Mouse (Mus musculus): ENCODE measurements around the gene H2afy. TPM values are rescaled to one million over a fixed set of nuclear protein-coding genes. Genes with fewer than 3 reads are reported as not detected.
A peak's percentile ranks its signal among the peaks of the same experiment; 100 is the strongest.

H2afy gene
- polyA plus RNA-seq, 1 experiment from 2014 or later, result 150 TPM

- Histone ChIP-seq H3K9ac (ENCODE audit: low read length) (no peak overlapping the region), H3K4me1 (replicated peaks; ENCODE audit: control insufficient read depth, insufficient read depth) (no peaks in the 10 kb centered on the region), H3K27ac (replicated peaks) (no peak overlapping the region), H3K36me3 (ENCODE audit: control insufficient read depth, insufficient read depth, low read length) (peaks cover 29% of the 10 kb centered on the region), H3K9me3 (ENCODE audit: control insufficient read depth, low read length) (no peaks in the 10 kb centered on the region), H3K4me3 (ENCODE audit: low read depth, low read length) (no peak overlapping the region), H3K27me3 (ENCODE audit: control insufficient read depth, insufficient read depth, low read length) (no peaks in the 10 kb centered on the region), H3K4me2 (replicated peaks; ENCODE audit: low read depth) (no peak overlapping the region)
- WGBS, result 86% methylated on average over 19 of the region's 19 CpGs
- no peak for TF ChIP-seq CTCF (IDR thresholded peaks at IDR 0.05; ENCODE audit: low read depth)
- TF ChIP-seq EP300 (optimal IDR thresholded peaks at IDR 0.05), result no peak
- ATAC-seq (ENCODE audit: low FRiP score, low TSS enrichment) (no peak), DNase-seq (ENCODE audit: low spot score) (no peak)
Observed at GRCm38 (mm10) chr13:56087936-56088335, 48.2 kb downstream of the H2afy start.

GRCm38 (mm10) chr13:56084146-56084905 lies 51.8 kb downstream of the H2afy start:
- no peak for TF ChIP-seq EP300 (optimal IDR thresholded peaks at IDR 0.05)
- no peak for TF ChIP-seq CTCF (IDR thresholded peaks at IDR 0.05; ENCODE audit: low read depth)
- Histone ChIP-seq H3K36me3 (ENCODE audit: control insufficient read depth, insufficient read depth, low read length) (peaks cover 24% of the 10 kb centered on the region), H3K27ac (replicated peaks) (no peak overlapping the region), H3K4me2 (replicated peaks; ENCODE audit: low read depth) (no peak overlapping the region), H3K9me3 (ENCODE audit: control insufficient read depth, low read length) (no peaks in the 10 kb centered on the region), H3K9ac (ENCODE audit: low read length) (no peak overlapping the region), H3K4me1 (replicated peaks; ENCODE audit: control insufficient read depth, insufficient read depth) (no peaks in the 10 kb centered on the region), H3K4me3 (ENCODE audit: low read depth, low read length) (no peak overlapping the region), H3K27me3 (ENCODE audit: control insufficient read depth, insufficient read depth, low read length) (no peaks in the 10 kb centered on the region)
- no peak for DNase-seq (ENCODE audit: low spot score)
- ATAC-seq (ENCODE audit: low FRiP score, low TSS enrichment), result no peak; the same call in 1 of the 2 replicates
- 77% methylated on average over 20 of the region's 20 CpGs for WGBS

GRCm38 (mm10) chr13:56081656-56082055 lies 54.5 kb downstream of the H2afy start:
- TF ChIP-seq CTCF (IDR thresholded peaks at IDR 0.05; ENCODE audit: low read depth) (no peak), EP300 (optimal IDR thresholded peaks at IDR 0.05) (no peak)
- H3K36me3 ChIP-seq (ENCODE audit: control insufficient read depth, insufficient read depth, low read length), result peaks cover 17% of the 10 kb centered on the region
- no peak overlapping the region for H3K9ac ChIP-seq (ENCODE audit: low read length)
- no peaks in the 10 kb centered on the region for H3K4me1 ChIP-seq (replicated peaks; ENCODE audit: control insufficient read depth, insufficient read depth)
- no peak overlapping the region for H3K27ac ChIP-seq (replicated peaks)
- 74% methylated on average over 5 of the region's 5 CpGs for WGBS
- no peak for DNase-seq (ENCODE audit: low spot score)
- no peak overlapping the region for H3K4me2 ChIP-seq (replicated peaks; ENCODE audit: low read depth)
- no peaks in the 10 kb centered on the region for H3K27me3 ChIP-seq (ENCODE audit: control insufficient read depth, insufficient read depth, low read length)
- H3K9me3 ChIP-seq (ENCODE audit: control insufficient read depth, low read length), result no peaks in the 10 kb centered on the region
- ATAC-seq (ENCODE audit: low FRiP score, low TSS enrichment), result no peak
- no peak overlapping the region for H3K4me3 ChIP-seq (ENCODE audit: low read depth, low read length)

GRCm38 (mm10) chr13:56079616-56080015 lies 56.5 kb downstream of the H2afy start:
- no peak for TF ChIP-seq CTCF (IDR thresholded peaks at IDR 0.05; ENCODE audit: low read depth)
- TF ChIP-seq EP300 (optimal IDR thresholded peaks at IDR 0.05), result no peak
- ATAC-seq (ENCODE audit: low FRiP score, low TSS enrichment) (no peak), DNase-seq (ENCODE audit: low spot score) (no peak)
- H3K9me3 ChIP-seq (ENCODE audit: control insufficient read depth, low read length), result no peaks in the 10 kb centered on the region
- H3K36me3 ChIP-seq (ENCODE audit: control insufficient read depth, insufficient read depth, low read length), result peaks cover 28% of the 10 kb centered on the region
- WGBS, result 88% methylated on average over 2 of the region's 2 CpGs
- H3K27ac ChIP-seq (replicated peaks), result no peak overlapping the region
- no peaks in the 10 kb centered on the region for H3K27me3 ChIP-seq (ENCODE audit: control insufficient read depth, insufficient read depth, low read length)
- no peak overlapping the region for H3K9ac ChIP-seq (ENCODE audit: low read length)
- no peaks in the 10 kb centered on the region for H3K4me1 ChIP-seq (replicated peaks; ENCODE audit: control insufficient read depth, insufficient read depth)
- no peak overlapping the region for H3K4me3 ChIP-seq (ENCODE audit: low read depth, low read length)
- no peak overlapping the region for H3K4me2 ChIP-seq (replicated peaks; ENCODE audit: low read depth)

GRCm38 (mm10) chr13:56078724-56079262 lies 57.4 kb downstream of the H2afy start:
- H3K36me3 ChIP-seq (ENCODE audit: control insufficient read depth, insufficient read depth, low read length), result peaks cover 24% of the 10 kb centered on the region
- H3K27ac ChIP-seq (replicated peaks), result peak overlapping the region; percentile 40
- no peak overlapping the region for H3K9ac ChIP-seq (ENCODE audit: low read length)
- no peaks in the 10 kb centered on the region for H3K4me1 ChIP-seq (replicated peaks; ENCODE audit: control insufficient read depth, insufficient read depth)
- ATAC-seq (ENCODE audit: low FRiP score, low TSS enrichment) (peak; percentile 30; the same call in 1 of the 2 replicates), DNase-seq (ENCODE audit: low spot score) (peak; percentile 29)
- no peak overlapping the region for H3K4me2 ChIP-seq (replicated peaks; ENCODE audit: low read depth)
- TF ChIP-seq CTCF (IDR thresholded peaks at IDR 0.05; ENCODE audit: low read depth) (peak; percentile 3; the same call in 1 of the 2 replicates), EP300 (optimal IDR thresholded peaks at IDR 0.05) (no peak)
- H3K9me3 ChIP-seq (ENCODE audit: control insufficient read depth, low read length), result no peaks in the 10 kb centered on the region
- H3K27me3 ChIP-seq (ENCODE audit: control insufficient read depth, insufficient read depth, low read length), result no peaks in the 10 kb centered on the region
- WGBS, result 44% methylated on average over 17 of the region's 17 CpGs
- no peak overlapping the region for H3K4me3 ChIP-seq (ENCODE audit: low read depth, low read length)

GRCm38 (mm10) chr13:56075930-56076329 lies 60.2 kb downstream of the H2afy start:
- no peak overlapping the region for H3K9ac ChIP-seq (ENCODE audit: low read length)
- H3K4me2 ChIP-seq (replicated peaks; ENCODE audit: low read depth), result no peak overlapping the region
- ATAC-seq (ENCODE audit: low FRiP score, low TSS enrichment) (no peak), DNase-seq (ENCODE audit: low spot score) (no peak)
- H3K27me3 ChIP-seq (ENCODE audit: control insufficient read depth, insufficient read depth, low read length), result no peaks in the 10 kb centered on the region
- H3K9me3 ChIP-seq (ENCODE audit: control insufficient read depth, low read length), result no peaks in the 10 kb centered on the region
- H3K27ac ChIP-seq (replicated peaks), result no peak overlapping the region; the same call in 1 of the 2 replicates
- TF ChIP-seq CTCF (IDR thresholded peaks at IDR 0.05; ENCODE audit: low read depth) (no peak), EP300 (optimal IDR thresholded peaks at IDR 0.05) (no peak)
- no peak overlapping the region for H3K4me3 ChIP-seq (ENCODE audit: low read depth, low read length)
- peaks cover 25% of the 10 kb centered on the region for H3K36me3 ChIP-seq (ENCODE audit: control insufficient read depth, insufficient read depth, low read length)
- 75% methylated on average over 8 of the region's 8 CpGs for WGBS
- H3K4me1 ChIP-seq (replicated peaks; ENCODE audit: control insufficient read depth, insufficient read depth), result no peaks in the 10 kb centered on the region
